Mouse (Mus musculus) stomach, embryonic 16.5 days (tissue): ENCODE data around the gene Tcp10a. TPM values are rescaled to one million over a fixed set of nuclear protein-coding genes. Genes with fewer than 3 reads are reported as not detected.
"Not testable (repeated sequence)": the region's sequence is repeated elsewhere in the genome, so short reads cannot be mapped to it uniquely, and the experiment has no call there.

Experiments used
- ATAC-seq: fragments of 200-750 bp; cut with Nextera tagmentation; 2 replicates; pipeline ENCODE4 v1.8.0; 2017; ENCODE audit warnings: moderate number of reproducible peaks, moderate TSS enrichment; ENCODE audit not compliant: insufficient read depth, low FRiP score
- H3K27ac ChIP-seq: fragments of 300-500 bp; sonication (generic); 2 replicates; pipeline ENCODE4 v1.5.1; 2014; ENCODE audit warnings: low read length
- H3K27me3 ChIP-seq: fragments of 300-500 bp; sonication (generic); 2 replicates; pipeline ENCODE4 v1.6.1; 2014; ENCODE audit warnings: low read length, control low read depth, mixed read lengths; ENCODE audit not compliant: control insufficient read depth, insufficient read depth
- H3K36me3 ChIP-seq: fragments of 300-500 bp; sonication (generic); 2 replicates; pipeline ENCODE4 v1.6.1; 2014; ENCODE audit warnings: low read length; ENCODE audit not compliant: control insufficient read depth, insufficient read depth
- H3K4me1 ChIP-seq: fragments of 300-500 bp; sonication (generic); 2 replicates; pipeline ENCODE4 v1.6.1; 2014; ENCODE audit warnings: low read length, control low read depth, mixed read lengths; ENCODE audit not compliant: control insufficient read depth, insufficient read depth
- H3K4me2 ChIP-seq: fragments of 300-500 bp; sonication (generic); 2 replicates; pipeline ENCODE4 v1.6.1; 2014; ENCODE audit warnings: low read depth, low read length, mixed read lengths
- H3K4me3 ChIP-seq: fragments of 300-500 bp; sonication (generic); replicated peaks from 2 replicates; pipeline ENCODE4 v1.5.1; 2014; ENCODE audit warnings: mild to moderate bottlenecking, low read length
- H3K9ac ChIP-seq: fragments of 300-500 bp; sonication (generic); 2 replicates; pipeline ENCODE4 v1.6.1; 2014; ENCODE audit warnings: low read length
- H3K9me3 ChIP-seq: fragments of 300-500 bp; sonication (generic); replicated peaks from 2 replicates; pipeline ENCODE4 v1.6.1; 2016; ENCODE audit warnings: low read length, control low read depth; ENCODE audit not compliant: control insufficient read depth
- WGBS: fragments of 180-500 bp; shearing (Covaris S2); extraction: QIAGEN DNeasy Blood & Tissue Kit; methylation state at CpG from one replicate; pipeline ENCODE4 v1.1.7; 2014; 5-methylcytosine and 5-hydroxymethylcytosine counted together
- polyA plus RNA-seq: library from polyadenylated mRNA; unstranded; fragments of >200 nt; fragmentation: Nextera tagmentation; extraction: Ambion mirVana; gene quantifications from 2 replicates; pipeline ENCODE4 v1.2.1, GENCODE M21; 2015

Tcp10a gene
- polyA plus RNA-seq, 1 experiment from 2014 or later, result not detected

DNA sequence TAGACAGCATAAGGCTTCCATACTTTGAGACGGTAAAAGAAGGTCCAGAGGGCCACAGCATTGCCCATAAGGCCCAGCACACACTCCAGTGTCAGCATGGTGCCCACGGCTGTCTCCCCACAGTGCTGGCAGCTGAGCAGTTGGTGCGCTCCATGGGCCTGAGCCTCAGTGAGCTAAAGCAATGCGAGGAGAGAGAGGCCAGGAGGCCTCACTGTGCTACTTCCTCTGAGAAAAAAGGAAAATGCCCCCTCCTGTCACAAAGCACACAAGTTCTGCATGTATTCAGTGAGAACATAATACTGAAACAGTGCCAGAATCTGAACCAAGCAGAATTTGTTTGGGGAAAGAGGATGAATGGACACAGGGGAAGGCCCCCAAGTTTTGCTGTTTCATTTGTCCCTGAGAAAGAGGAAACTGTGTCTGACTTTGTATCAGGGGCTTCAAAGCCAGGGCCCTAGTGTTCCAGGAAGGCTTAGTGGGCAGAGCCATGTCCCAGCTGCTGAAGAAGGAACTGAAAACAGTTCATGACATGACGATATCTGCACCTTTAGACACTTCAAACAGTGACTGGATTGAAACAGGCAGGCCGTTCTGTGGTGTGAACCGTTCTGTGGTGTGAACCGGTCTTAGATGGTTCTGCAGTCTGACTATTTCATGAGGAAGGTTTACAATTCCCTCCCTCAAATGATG lies 8.6 kb upstream of the Tcp10a start:
- not testable (repeated sequence) for H3K9me3 ChIP-seq, H3K4me3 ChIP-seq, H3K36me3 ChIP-seq, H3K4me1 ChIP-seq, ATAC-seq, H3K9ac ChIP-seq, H3K27me3 ChIP-seq, H3K27ac ChIP-seq, H3K4me2 ChIP-seq
- 87% methylated on average over 6 of the region's 8 CpGs for WGBS

DNA sequence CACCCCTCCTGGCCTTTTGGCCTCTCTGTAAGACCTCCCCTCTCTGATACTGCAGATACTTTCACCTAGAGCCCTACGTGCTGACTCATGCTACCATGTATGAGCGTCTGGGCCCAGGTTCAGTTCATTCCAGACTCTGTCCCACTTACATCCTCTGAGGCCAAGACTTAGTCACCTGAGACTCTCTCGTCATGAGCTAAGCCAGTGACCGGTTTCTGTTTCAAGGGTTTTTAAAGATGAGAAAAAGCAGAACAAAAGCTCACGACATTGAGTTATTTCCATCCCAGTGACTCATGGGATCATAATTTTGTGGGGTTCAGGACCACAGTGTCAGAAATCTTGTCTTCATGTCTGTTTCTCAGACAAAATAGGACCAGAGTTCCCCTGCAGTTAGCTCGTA lies 4.7 kb upstream of the Tcp10a start:
- H3K4me1 ChIP-seq, H3K9ac ChIP-seq, H3K4me2 ChIP-seq, ATAC-seq, H3K36me3 ChIP-seq, H3K9me3 ChIP-seq, H3K27me3 ChIP-seq, H3K4me3 ChIP-seq, H3K27ac ChIP-seq: not testable (repeated sequence)
- 73% methylated on average over 6 of the region's 6 CpGs for WGBS

DNA sequence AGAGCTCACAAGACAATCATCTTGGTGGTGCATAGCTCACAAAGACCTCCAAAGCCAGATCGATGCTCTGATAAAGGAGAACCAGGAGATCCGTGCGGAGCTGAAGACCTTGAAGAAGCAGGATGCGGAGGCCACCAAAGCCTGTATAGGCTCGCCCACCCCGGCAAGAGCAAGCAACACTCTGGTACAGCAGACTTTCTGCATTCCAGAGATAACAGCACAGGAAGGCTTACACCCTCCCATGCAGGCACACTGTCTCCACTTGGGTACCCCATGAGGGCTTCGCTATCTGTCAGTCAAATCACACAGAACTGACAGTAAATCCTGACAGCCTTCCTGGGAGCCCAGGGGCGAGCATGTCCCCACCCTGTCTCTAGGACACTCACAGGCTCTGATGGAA lies 2.0 kb downstream of the Tcp10a start:
- H3K9ac ChIP-seq, H3K36me3 ChIP-seq, H3K4me2 ChIP-seq, ATAC-seq, H3K9me3 ChIP-seq, H3K4me1 ChIP-seq, H3K27ac ChIP-seq, H3K27me3 ChIP-seq, H3K4me3 ChIP-seq: not testable (repeated sequence)
- WGBS, result 31% methylated on average over 4 of the region's 8 CpGs

DNA sequence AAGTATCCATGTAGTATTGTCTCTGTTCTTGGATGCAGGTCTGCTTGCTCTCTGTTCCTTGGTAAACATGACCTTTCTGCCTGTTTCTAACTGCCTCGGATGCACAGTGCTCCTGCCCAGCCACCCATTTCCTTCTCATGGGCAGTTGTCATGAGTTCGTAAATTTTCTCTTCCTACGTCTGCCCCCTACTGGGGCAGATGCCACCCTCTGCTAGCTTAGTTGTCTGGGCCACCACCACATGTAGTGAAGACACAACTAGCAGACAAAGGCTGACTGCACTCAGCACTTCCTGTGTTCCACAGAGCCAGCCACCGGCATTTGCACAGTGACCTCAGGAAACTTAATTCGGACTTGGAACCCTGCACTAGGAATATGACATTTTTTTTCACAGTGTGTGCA lies 8.3 kb downstream of the Tcp10a start:
- not testable (repeated sequence) for H3K27me3 ChIP-seq, H3K4me2 ChIP-seq, H3K4me1 ChIP-seq, H3K36me3 ChIP-seq, H3K4me3 ChIP-seq, H3K9ac ChIP-seq, H3K9me3 ChIP-seq, H3K27ac ChIP-seq, ATAC-seq
- WGBS, result 66% methylated on average over 3 of the region's 5 CpGs

DNA sequence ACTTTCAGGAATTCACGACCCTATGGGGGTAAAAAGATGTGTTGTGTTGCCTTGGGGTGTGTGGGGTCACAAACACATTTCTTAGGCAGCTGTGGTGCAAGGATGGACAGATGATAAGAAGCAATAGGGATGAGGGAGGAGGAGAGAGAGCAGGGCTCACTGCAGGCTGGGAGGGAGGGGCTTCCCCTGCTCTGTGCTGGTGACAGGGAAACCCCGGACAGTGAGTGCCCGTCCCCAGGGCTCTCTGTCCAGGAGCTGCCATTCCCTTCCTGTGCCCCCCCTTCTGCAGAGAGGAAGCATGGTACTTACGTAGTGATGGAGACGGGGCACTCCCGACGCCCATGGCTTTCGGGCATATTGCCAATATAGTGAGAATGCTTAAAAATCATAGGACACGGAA lies 12.9 kb downstream of the Tcp10a start:
- H3K36me3 ChIP-seq, H3K9me3 ChIP-seq, H3K4me2 ChIP-seq, H3K4me3 ChIP-seq, H3K27me3 ChIP-seq, H3K27ac ChIP-seq, ATAC-seq, H3K4me1 ChIP-seq, H3K9ac ChIP-seq: not testable (repeated sequence)
- 65% methylated on average over 7 of the region's 9 CpGs for WGBS

DNA sequence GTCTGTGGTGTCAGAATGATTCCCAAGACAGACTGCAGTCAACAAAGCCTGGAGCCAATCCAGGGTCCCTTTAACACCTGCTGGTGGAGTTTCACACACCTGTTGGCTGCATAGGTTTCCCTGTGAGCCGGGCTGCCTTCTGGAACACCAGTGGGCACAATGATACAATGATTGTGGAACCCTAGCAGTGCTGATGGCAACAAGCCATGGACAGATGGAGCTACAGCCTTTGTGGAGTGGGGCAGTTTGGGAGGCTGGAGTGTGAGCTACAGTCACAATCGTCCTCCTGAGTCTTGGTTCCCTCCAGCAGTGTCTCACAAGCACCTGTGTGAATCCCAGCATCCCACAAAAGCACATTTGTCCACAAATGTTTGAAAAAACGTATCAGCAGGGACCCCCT lies 24.3 kb downstream of the Tcp10a start:
- not testable (repeated sequence) for H3K9ac ChIP-seq, H3K4me1 ChIP-seq, H3K4me2 ChIP-seq, H3K9me3 ChIP-seq, H3K27me3 ChIP-seq, H3K36me3 ChIP-seq, H3K4me3 ChIP-seq, ATAC-seq, H3K27ac ChIP-seq
- WGBS, result 53% methylated on average over 2 of the region's 3 CpGs

DNA sequence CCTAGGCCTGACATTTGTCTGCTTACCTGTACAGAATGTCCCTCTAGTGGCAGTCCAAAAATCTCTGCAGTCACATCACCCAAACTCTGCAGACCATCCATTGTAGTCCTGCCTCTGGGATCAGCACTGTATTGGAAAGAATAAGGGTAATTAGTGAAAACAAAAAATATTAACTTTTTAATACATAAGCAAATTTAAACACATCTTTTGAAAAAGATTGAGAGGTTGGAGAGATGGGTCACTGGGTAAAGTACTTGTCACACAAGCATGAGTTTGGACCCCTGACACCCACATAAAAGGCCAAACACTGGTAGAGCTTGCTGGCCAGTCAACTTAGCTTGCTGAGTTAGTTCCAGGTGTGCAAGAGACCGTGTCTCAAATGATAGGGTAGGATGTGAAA lies 28.1 kb downstream of the Tcp10a start, which contains the start of gene Ttll2:
Ttll2 (minus strand) TSS at position 101 of the 400 bp plus-strand sequence.
- H3K36me3 ChIP-seq, ATAC-seq, H3K4me1 ChIP-seq, H3K9me3 ChIP-seq, H3K4me2 ChIP-seq, H3K9ac ChIP-seq, H3K4me3 ChIP-seq, H3K27me3 ChIP-seq, H3K27ac ChIP-seq: not testable (repeated sequence)
- WGBS, result 83% methylated on average over 1 of the region's 1 CpGs

DNA sequence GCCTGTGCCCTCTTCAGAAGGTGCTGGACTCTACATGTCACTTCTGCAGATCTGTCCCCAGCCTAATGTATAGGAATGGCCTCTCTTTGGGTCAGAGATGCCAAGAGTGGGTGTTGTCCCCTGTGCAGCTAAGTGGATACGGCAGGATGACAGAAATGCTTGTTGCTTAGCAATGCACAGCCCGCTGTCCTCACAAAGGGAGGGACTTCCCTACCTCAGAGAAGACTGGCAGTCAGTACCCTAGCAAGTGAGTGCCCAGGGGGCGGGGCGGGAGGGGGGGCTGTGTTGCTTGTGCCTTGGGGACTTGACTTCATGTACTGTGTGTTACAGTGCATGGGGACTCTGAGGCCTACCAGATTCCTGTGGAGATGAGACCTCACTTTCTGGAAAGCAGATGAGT lies 35.4 kb downstream of the Tcp10a start:
- H3K9me3 ChIP-seq, H3K4me1 ChIP-seq, H3K36me3 ChIP-seq, H3K9ac ChIP-seq, H3K4me2 ChIP-seq, H3K27me3 ChIP-seq, H3K4me3 ChIP-seq, H3K27ac ChIP-seq, ATAC-seq: not testable (repeated sequence)
- WGBS, result 68% methylated on average over 4 of the region's 4 CpGs

DNA sequence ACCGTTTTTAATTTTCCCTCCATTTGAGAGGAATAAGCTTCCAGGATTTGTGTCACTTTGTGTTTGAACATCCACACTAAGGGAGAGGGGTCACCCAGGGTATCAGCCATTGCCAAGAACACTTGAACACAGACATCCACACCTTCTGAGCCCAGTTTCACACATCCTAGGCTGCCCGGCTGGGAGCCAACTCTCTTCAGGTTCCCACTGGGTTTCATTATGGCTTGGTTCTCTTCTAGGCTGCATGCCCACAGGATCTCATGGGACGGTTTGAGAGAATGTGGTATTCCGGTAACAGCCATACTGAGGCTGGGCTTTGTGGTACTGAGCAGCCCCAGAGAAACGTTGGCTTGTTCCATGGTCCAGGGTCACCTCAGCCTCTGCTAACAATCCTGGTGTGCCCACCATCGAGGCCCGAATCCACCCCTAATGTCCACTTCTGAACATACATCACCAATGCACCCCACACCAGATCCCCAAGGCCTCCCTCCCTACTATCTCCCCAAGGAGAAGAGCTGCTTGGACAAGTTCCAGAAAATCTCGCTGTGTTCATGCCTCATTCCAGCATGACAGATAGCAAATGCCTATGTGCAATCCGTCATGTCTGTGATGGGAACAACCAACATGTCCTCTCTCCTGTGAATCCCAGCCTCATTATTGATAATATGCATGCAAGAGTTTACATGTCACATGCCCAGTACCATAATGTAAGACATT lies 36.5 kb downstream of the Tcp10a start:
- 79% methylated on average over 9 of the region's 9 CpGs for WGBS
- H3K9ac ChIP-seq, H3K36me3 ChIP-seq, H3K4me1 ChIP-seq, H3K9me3 ChIP-seq, H3K27ac ChIP-seq, ATAC-seq, H3K27me3 ChIP-seq, H3K4me3 ChIP-seq, H3K4me2 ChIP-seq: not testable (repeated sequence)
